Mouse (Mus musculus): ENCODE measurements around the gene Sytl1. TPM values are rescaled to one million over a fixed set of nuclear protein-coding genes. Genes with fewer than 3 reads are reported as not detected.

Gene Sytl1
- 0.74 and 0.80 TPM in 2 replicates for polyA plus RNA-seq (2016; fragmentation: Nextera tagmentation; extraction: Ambion mirVana)

DNA sequence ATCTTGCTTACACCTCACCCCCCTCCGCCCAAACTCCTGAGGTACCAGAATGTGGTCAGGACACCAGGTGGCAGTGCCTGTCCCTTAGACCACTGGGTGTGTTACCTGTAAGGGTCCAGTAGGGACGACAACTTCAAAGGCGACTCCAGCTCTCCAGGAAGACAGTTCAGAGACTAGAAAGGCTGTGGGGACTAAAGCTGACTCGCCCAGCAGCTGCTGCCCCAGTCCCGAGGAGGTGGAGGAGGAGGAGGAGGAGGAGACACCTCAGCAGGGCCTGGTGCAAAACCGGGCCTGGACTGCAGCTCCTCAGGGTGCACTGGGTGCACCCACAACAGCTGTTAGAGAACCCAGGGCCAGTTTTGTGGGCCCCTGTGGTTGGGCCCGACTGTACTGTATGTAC lies at the start of gene Sytl1:
TSS of gene Sytl1 (minus strand) at position 232 of the 400 bp plus-strand sequence.
- no peak within 1 kb of the TSS for H3K4me2 ChIP-seq
- peaks cover 48% of the 10 kb centered on the region for H3K36me3 ChIP-seq (replicated peaks)
- H3K27me3 ChIP-seq, result peaks cover 3% of the 10 kb centered on the region
- no peaks in the 10 kb centered on the region for H3K9me3 ChIP-seq
- H3K4me1 ChIP-seq, result no peaks in the 10 kb centered on the region
- ATAC-seq (ENCODE audit: low FRiP score), result no peak
- no peak within 1 kb of the TSS for H3K27ac ChIP-seq
- H3K4me3 ChIP-seq (replicated peaks), result no peak within 1 kb of the TSS
- 42% methylated on average over 7 of the region's 7 CpGs for WGBS
- H3K9ac ChIP-seq, result no peak within 1 kb of the TSS

DNA sequence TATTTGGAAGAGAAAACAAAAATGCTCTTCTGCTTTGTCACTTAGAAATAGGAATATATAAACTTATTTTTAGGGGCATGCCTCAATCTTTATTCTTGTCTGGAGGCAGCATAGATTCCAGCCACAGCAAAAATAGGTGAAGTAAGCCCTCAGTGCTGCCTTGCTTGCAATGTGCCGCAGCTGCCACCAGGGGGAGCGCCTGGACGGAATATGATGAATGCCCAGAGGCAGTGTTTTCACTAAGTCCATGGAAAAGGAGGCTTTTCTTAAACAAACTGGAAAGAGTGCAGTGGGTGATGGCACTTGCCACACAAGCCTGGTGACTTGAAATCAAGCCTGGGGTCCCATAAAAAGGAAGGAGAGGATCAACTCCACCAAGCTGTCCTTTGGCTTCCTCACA lies 47.0 kb upstream of the Sytl1 start:
- no peak for ATAC-seq (ENCODE audit: low FRiP score)
- Histone ChIP-seq H3K4me1 (no peaks in the 10 kb centered on the region), H3K27ac (no peak overlapping the region), H3K4me2 (no peak overlapping the region), H3K36me3 (replicated peaks) (peaks cover 10% of the 10 kb centered on the region), H3K4me3 (replicated peaks) (no peak overlapping the region), H3K9ac (no peak overlapping the region), H3K27me3 (no peaks in the 10 kb centered on the region), H3K9me3 (no peaks in the 10 kb centered on the region)
- 1% methylated on average over 3 of the region's 3 CpGs for WGBS

DNA sequence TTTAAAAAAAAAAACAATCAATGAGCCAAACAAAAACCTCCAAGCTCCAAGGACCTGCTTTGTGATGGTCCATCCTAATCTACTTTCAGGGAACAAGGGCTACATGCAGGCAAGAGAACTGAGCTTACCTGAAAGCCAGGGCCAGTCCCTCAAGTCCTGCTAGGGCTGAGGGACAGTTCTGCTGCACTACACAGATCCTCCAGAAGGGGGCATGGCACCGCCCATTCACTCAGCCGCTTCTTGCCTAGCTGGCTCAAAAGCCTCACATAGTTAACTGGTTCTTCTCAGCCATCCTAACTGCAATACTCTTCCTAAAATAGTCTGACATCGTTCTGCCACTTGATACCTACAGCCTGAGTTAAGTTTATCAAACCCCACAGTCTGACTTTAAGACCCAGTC lies 44.4 kb upstream of the Sytl1 start:
- Histone ChIP-seq H3K4me1 (no peaks in the 10 kb centered on the region), H3K4me3 (replicated peaks) (no peak overlapping the region), H3K4me2 (no peak overlapping the region), H3K27ac (no peak overlapping the region), H3K36me3 (replicated peaks) (peaks cover 21% of the 10 kb centered on the region), H3K9ac (no peak overlapping the region), H3K9me3 (no peaks in the 10 kb centered on the region), H3K27me3 (no peaks in the 10 kb centered on the region)
- no peak for ATAC-seq (ENCODE audit: low FRiP score)
- WGBS, result 37% methylated on average over 3 of the region's 3 CpGs

DNA sequence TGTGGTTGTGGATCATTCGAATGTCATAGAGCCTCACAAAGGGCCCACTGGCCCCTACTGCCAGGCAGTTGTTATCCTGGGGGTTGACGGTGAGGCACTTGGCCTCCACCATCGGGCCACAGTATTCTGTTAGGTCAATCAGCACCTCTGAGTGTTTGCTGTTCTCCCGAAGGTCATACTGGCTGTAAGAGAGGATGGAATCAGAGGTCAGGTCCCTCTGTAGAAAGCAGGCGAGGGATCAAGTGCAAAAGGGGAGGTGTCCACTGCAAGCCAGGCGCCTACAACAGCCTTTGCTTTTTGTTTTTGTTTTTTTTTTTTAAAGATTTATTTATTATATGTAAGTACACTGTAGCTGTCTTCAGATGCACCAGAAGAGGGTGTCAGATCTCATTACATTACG lies 42.9 kb upstream of the Sytl1 start:
- WGBS, result 88% methylated on average over 7 of the region's 7 CpGs
- no peak overlapping the region for H3K4me2 ChIP-seq
- peaks cover 28% of the 10 kb centered on the region for H3K36me3 ChIP-seq (replicated peaks)
- H3K9ac ChIP-seq, result no peak overlapping the region
- no peaks in the 10 kb centered on the region for H3K4me1 ChIP-seq
- no peak for ATAC-seq (ENCODE audit: low FRiP score)
- no peaks in the 10 kb centered on the region for H3K27me3 ChIP-seq
- H3K9me3 ChIP-seq, result no peaks in the 10 kb centered on the region
- no peak overlapping the region for H3K4me3 ChIP-seq (replicated peaks)
- no peak overlapping the region for H3K27ac ChIP-seq

DNA sequence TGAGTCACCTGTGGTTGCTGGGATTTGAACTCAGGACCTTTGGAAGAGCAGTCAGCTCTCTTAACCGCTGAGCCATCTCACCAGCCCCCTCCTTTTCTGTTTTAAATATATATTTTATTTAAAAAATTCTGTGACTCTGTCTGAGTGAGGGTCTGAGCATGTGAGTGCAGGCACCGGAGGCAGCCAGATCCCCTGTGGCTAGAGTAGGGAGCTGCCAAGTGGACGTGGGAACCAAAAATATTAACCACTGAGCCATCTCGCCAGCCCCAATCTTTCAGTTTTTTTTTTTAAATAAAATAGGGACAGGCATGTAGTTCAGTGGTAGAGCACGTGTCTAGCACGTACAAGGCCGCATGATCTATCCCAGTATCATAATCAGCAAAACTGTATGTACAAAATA lies 41.9 kb upstream of the Sytl1 start:
- no peaks in the 10 kb centered on the region for H3K9me3 ChIP-seq
- no peak for ATAC-seq (ENCODE audit: low FRiP score)
- H3K4me3 ChIP-seq (replicated peaks), result no peak overlapping the region
- H3K36me3 ChIP-seq (replicated peaks), result peaks cover 39% of the 10 kb centered on the region
- no peak overlapping the region for H3K27ac ChIP-seq
- H3K9ac ChIP-seq, result no peak overlapping the region
- WGBS, result 94% methylated on average over 7 of the region's 7 CpGs
- no peaks in the 10 kb centered on the region for H3K4me1 ChIP-seq
- no peak overlapping the region for H3K4me2 ChIP-seq
- H3K27me3 ChIP-seq, result no peaks in the 10 kb centered on the region

DNA sequence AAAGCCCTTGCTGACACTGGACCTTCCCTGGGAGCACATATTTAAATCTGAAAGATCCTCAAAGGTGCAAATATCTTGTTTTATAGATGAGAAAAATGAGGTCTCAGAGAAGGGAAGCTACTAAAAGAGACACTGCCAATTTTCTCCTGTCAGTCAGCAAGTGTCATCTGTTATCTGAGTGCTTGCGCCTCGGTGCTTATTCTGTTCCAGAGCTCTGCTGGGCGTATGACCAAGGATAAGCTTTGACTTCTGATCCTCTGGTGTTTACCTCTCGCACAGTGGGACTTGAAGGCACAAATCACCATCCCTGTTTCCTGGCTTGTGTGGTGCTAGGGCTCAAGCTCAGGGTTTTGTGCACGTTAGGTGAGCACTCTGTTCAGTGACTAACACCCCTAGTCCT lies 39.8 kb upstream of the Sytl1 start:
- ATAC-seq (ENCODE audit: low FRiP score), result no peak
- Histone ChIP-seq H3K27ac (no peak overlapping the region), H3K4me3 (replicated peaks) (no peak overlapping the region), H3K36me3 (replicated peaks) (peaks cover 43% of the 10 kb centered on the region), H3K9ac (no peak overlapping the region), H3K9me3 (no peaks in the 10 kb centered on the region), H3K4me1 (peaks cover 11% of the 10 kb centered on the region), H3K4me2 (no peak overlapping the region), H3K27me3 (no peaks in the 10 kb centered on the region)
- WGBS, result 92% methylated on average over 5 of the region's 5 CpGs

DNA sequence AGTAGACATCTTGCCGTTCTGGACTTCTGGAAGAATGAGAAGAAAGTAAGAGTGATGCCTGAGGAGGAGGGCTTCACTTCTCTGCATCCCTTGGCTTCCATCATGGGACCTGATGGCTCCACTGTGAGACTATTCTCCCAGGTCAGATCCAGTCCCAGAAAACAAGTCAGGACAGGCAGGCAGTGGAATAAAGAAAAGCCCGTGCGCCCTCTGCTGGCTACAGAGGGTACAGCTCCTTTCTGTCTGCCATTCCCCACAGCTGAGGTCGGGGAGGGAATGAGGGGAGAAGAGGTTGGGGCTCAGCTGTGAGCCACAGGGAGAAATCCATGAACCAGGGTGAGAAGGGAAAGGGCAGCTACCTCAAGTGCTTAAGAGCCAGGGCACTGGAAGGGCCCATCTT lies 38.9 kb upstream of the Sytl1 start:
- ATAC-seq (ENCODE audit: low FRiP score), result peak; percentile 25; the same call in 1 of the 2 replicates

DNA sequence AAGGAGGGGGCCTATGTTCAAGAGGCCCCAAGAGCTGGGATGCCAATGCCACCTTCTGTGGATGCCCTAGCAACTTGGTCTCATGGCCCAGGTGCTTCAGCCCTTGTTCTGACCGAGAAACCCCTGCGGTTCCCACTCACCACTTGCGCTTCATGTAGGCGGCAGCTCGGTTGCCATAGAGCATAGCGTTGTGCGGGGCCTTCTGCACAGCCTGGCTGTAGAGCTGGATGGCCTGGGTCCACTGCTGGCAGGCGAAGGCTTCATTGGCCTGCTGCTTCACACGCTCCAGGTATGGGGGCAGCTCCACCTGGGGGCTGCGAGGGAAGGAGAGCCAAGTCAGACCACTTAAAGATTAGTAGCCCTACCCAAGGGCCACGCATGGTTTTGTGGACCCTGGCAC lies 37.5 kb upstream of the Sytl1 start:
- WGBS, result 90% methylated on average over 11 of the region's 11 CpGs
- no peak overlapping the region for H3K4me2 ChIP-seq
- ATAC-seq (ENCODE audit: low FRiP score), result no peak
- peaks cover 15% of the 10 kb centered on the region for H3K4me1 ChIP-seq
- H3K9ac ChIP-seq, result no peak overlapping the region
- H3K27ac ChIP-seq, result 0 out of 2 replicates have a peak overlapping the region, but pooled peaks have one; percentile 36
- no peaks in the 10 kb centered on the region for H3K9me3 ChIP-seq
- H3K27me3 ChIP-seq, result 0 out of 2 replicates have a peak, but pooled peaks cover 3% of the 10 kb centered on the region
- no peak overlapping the region for H3K4me3 ChIP-seq (replicated peaks)
- H3K36me3 ChIP-seq (replicated peaks), result peaks cover 61% of the 10 kb centered on the region

More for the DNA sequence above, 38.9 kb upstream of the Sytl1 start:
- no peak overlapping the region for H3K9ac ChIP-seq
- H3K27ac ChIP-seq, result no peak overlapping the region
- H3K4me1 ChIP-seq, result peaks cover 15% of the 10 kb centered on the region
- H3K4me3 ChIP-seq (replicated peaks), result no peak overlapping the region
- H3K36me3 ChIP-seq (replicated peaks), result peaks cover 48% of the 10 kb centered on the region
- H3K27me3 ChIP-seq, result no peaks in the 10 kb centered on the region
- WGBS, result 22% methylated on average over 4 of the region's 4 CpGs
- H3K9me3 ChIP-seq, result no peaks in the 10 kb centered on the region
- H3K4me2 ChIP-seq, result no peak overlapping the region

DNA sequence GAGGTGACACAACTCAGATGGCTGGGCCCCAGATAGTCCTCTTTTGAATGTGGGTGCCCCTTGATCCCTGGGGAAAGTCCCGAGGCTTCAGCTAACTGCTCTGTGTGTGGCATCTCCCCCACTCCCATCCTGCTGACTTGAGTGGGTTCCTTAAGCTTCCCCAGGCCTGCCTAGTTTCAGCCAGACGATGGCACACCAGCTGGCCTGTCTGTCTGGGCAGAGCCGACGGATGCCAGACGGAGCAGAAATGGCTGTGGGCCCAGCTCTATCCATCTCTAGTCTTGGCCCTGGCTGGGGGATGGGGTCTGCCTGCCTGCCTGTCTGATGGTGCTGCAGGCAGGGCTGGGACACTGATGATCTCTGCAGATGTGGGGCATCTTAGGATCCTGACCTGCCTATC lies 36.8 kb upstream of the Sytl1 start:
- peak overlapping the region; percentile 53; the same call in 1 of the 2 replicates for H3K27ac ChIP-seq

DNA sequence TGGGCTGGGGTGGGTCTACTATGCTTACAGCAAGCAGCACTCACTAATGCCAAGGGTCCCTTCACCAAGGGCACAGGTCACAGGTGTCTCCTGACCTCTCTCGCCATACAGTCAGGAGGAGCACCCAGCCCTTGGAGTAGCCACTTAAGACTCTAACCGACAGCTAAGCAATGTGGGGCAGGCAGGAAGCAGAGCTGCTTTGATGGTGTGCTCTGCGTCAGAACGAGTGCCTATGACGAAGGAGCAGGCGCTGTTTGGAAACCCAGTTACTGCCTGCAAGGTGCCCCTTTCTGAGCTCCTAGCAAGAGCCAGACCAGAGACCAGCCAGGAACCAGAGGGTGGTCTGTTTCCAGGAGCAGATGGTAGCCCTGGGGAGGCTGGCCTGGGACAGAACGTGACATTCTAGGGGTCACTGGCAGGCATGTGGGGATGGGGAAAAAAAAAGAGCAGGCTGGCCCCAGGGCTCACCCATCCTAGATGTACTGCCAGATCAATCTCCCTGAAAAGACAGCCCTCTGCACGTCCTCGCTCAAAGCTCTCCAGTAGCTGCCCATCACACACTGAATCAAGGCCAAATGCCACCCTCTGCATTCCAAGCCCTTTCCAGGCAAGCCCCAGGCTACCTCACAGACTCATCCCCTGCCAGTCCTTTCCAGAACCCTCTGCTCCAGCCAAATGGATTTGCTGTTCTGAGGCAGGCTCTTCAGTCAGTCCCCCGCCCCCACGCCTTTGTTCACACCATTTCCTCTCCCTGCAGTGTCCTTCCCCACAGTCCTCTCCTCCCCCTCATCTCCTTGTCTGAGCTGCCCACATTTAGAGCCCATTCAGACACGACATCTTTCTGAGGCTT lies 35.8 kb upstream of the Sytl1 start:
- no peak for ATAC-seq (ENCODE audit: low FRiP score)
- Histone ChIP-seq H3K9ac (peak overlapping the region; percentile 12; the same call in 1 of the 2 replicates), H3K4me2 (no peak overlapping the region), H3K9me3 (no peaks in the 10 kb centered on the region), H3K36me3 (replicated peaks) (peaks cover 68% of the 10 kb centered on the region), H3K4me1 (peaks cover 22% of the 10 kb centered on the region), H3K27me3 (0 out of 2 replicates have a peak, but pooled peaks cover 3% of the 10 kb centered on the region), H3K4me3 (replicated peaks) (no peak overlapping the region), H3K27ac (peak overlapping the region; percentile 53; the same call in 1 of the 2 replicates)
- WGBS, result 41% methylated on average over 12 of the region's 12 CpGs

More for the DNA sequence above, 36.8 kb upstream of the Sytl1 start:
- H3K9me3 ChIP-seq, result no peaks in the 10 kb centered on the region
- WGBS, result 76% methylated on average over 5 of the region's 5 CpGs
- no peak for ATAC-seq (ENCODE audit: low FRiP score)
- peaks cover 64% of the 10 kb centered on the region for H3K36me3 ChIP-seq (replicated peaks)
- H3K4me2 ChIP-seq, result no peak overlapping the region
- peaks cover 15% of the 10 kb centered on the region for H3K4me1 ChIP-seq
- no peak overlapping the region for H3K9ac ChIP-seq
- H3K27me3 ChIP-seq, result 0 out of 2 replicates have a peak, but pooled peaks cover 3% of the 10 kb centered on the region
- no peak overlapping the region for H3K4me3 ChIP-seq (replicated peaks)

DNA sequence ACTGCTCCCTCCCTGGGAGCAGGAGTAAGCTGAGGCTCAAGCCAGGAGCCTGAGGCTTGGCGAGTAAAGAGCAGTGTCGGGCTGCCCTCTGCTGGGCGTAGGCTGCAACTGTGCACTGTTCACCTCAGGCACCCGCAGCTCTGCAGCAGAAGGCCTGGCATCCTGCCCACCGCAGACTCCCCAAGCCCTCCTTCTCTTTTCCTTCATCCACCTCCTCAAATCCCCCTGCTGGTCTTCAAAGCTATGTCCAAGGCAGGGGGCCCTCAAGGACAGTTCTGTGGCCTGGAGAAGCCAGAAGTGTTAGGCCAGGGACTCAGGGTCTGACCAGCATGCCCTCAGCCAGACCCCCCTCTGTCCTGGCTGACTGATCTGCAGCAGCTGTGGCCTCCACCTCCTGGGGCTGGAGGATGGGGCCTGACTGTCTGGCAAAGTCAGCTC lies 34.9 kb upstream of the Sytl1 start:
- 5% methylated on average over 5 of the region's 5 CpGs for WGBS
- Histone ChIP-seq H3K9me3 (no peaks in the 10 kb centered on the region), H3K9ac (0 out of 2 replicates have a peak overlapping the region, but pooled peaks have one; percentile 12), H3K36me3 (replicated peaks) (peaks cover 60% of the 10 kb centered on the region), H3K4me3 (replicated peaks) (no peak overlapping the region), H3K4me1 (peaks cover 31% of the 10 kb centered on the region), H3K4me2 (no peak overlapping the region), H3K27ac (peak overlapping the region; percentile 66), H3K27me3 (0 out of 2 replicates have a peak, but pooled peaks cover 3% of the 10 kb centered on the region)
- peak; percentile 80 for ATAC-seq (ENCODE audit: low FRiP score)

DNA sequence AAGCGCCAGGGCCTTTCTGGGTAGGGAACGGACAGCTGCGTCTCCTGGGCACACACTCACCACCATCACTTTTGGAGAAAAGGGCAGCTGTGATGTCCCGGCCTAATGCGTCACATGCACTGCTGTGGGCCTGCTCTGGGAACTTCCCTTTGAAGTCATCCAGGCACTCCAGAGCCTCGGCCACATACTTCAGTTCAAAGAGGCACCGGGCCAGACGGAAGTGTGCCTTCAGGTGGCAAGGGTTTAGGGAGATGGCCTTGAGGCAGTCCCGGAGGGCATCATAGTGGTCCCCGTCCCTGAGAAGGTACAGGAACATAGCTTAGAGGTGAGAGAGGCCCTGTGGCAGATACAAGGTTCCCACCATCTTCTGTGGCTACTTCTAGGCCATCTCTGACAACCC lies 34.4 kb upstream of the Sytl1 start:
- no peak for ATAC-seq (ENCODE audit: low FRiP score)
- Histone ChIP-seq H3K4me3 (replicated peaks) (no peak overlapping the region), H3K4me2 (no peak overlapping the region), H3K9ac (0 out of 2 replicates have a peak overlapping the region, but pooled peaks have one; percentile 12), H3K36me3 (replicated peaks) (peaks cover 55% of the 10 kb centered on the region), H3K9me3 (no peaks in the 10 kb centered on the region), H3K27ac (peak overlapping the region; percentile 66; the same call in 1 of the 2 replicates), H3K27me3 (0 out of 2 replicates have a peak, but pooled peaks cover 3% of the 10 kb centered on the region), H3K4me1 (peaks cover 36% of the 10 kb centered on the region)
- WGBS, result 76% methylated on average over 10 of the region's 10 CpGs

All from forebrain, embryonic 12.5 days (tissue).